Mouse (Mus musculus): ENCODE measurements at regions not wholly inside any gene's neighbourhood (a gene's known extent, or its start where the extent isn't known, plus 50 kb on each side); places are given as distances from the start of the nearest gene placed in this dataset.

GRCm38 (mm10) chr5:52006843-52007242 lies 183.5 kb downstream of the Dhx15 start:
- no peaks in the 10 kb centered on the region for H3K36me3 ChIP-seq (replicated peaks; ENCODE audit: insufficient read depth, low read length)
- H3K4me1 ChIP-seq (ENCODE audit: insufficient read depth) = no peaks in the 10 kb centered on the region
- no peak overlapping the region for H3K4me2 ChIP-seq (ENCODE audit: low read depth, low read length)
- no peak overlapping the region for H3K9ac ChIP-seq (replicated peaks)
- H3K9me3 ChIP-seq (ENCODE audit: low read length) = no peaks in the 10 kb centered on the region
- WGBS (ENCODE audit: insufficient replicate concordance) = 32% methylated on average over 3 of the region's 3 CpGs
- H3K4me3 ChIP-seq (ENCODE audit: low read depth, low read length) = no peak overlapping the region
- ATAC-seq = no peak
- DNase-seq = no peak
- H3K27ac ChIP-seq (ENCODE audit: low read depth) = no peak overlapping the region
- no peaks in the 10 kb centered on the region for H3K27me3 ChIP-seq (ENCODE audit: insufficient read depth, low read length)
- TF ChIP-seq EP300 (IDR thresholded peaks at IDR 0.05; ENCODE audit: low read depth) (no peak), CTCF (IDR thresholded peaks at IDR 0.05; ENCODE audit: low read depth) (no peak)

- DNase-seq = no peak
- H3K4me2 ChIP-seq (ENCODE audit: low read depth, low read length) = no peak overlapping the region
- TF ChIP-seq CTCF (IDR thresholded peaks at IDR 0.05; ENCODE audit: low read depth) (no peak), EP300 (IDR thresholded peaks at IDR 0.05; ENCODE audit: low read depth) (no peak)
- 0 out of 2 replicates have a peak, but pooled peaks cover 3% of the 10 kb centered on the region for H3K27me3 ChIP-seq (ENCODE audit: insufficient read depth, low read length)
- no peak for ATAC-seq
- no peak overlapping the region for H3K4me3 ChIP-seq (ENCODE audit: low read depth, low read length)
- WGBS (ENCODE audit: insufficient replicate concordance) = 38% methylated on average over 10 of the region's 10 CpGs
- H3K36me3 ChIP-seq (replicated peaks; ENCODE audit: insufficient read depth, low read length) = no peaks in the 10 kb centered on the region
- H3K9ac ChIP-seq (replicated peaks) = no peak overlapping the region
- no peaks in the 10 kb centered on the region for H3K9me3 ChIP-seq (ENCODE audit: low read length)
- H3K4me1 ChIP-seq (ENCODE audit: insufficient read depth) = no peaks in the 10 kb centered on the region
- no peak overlapping the region for H3K27ac ChIP-seq (ENCODE audit: low read depth)
These were observed 199.3 kb downstream of the Dhx15 start for GRCm38 (mm10) chr5:51990847-51991610.

GRCm38 (mm10) chr5:51989396-51989795 lies 200.9 kb downstream of the Dhx15 start:
- Histone ChIP-seq H3K9me3 (ENCODE audit: low read length) (no peaks in the 10 kb centered on the region), H3K4me3 (ENCODE audit: low read depth, low read length) (no peak overlapping the region), H3K4me2 (ENCODE audit: low read depth, low read length) (no peak overlapping the region), H3K36me3 (replicated peaks; ENCODE audit: insufficient read depth, low read length) (no peaks in the 10 kb centered on the region), H3K4me1 (ENCODE audit: insufficient read depth) (no peaks in the 10 kb centered on the region), H3K27ac (ENCODE audit: low read depth) (no peak overlapping the region), H3K27me3 (ENCODE audit: insufficient read depth, low read length) (0 out of 2 replicates have a peak, but pooled peaks cover 3% of the 10 kb centered on the region), H3K9ac (replicated peaks) (no peak overlapping the region)
- ATAC-seq (no peak), DNase-seq (no peak)
- TF ChIP-seq EP300 (IDR thresholded peaks at IDR 0.05; ENCODE audit: low read depth) (no peak), CTCF (IDR thresholded peaks at IDR 0.05; ENCODE audit: low read depth) (no peak)
- WGBS (ENCODE audit: insufficient replicate concordance) = 75% methylated on average over 4 of the region's 4 CpGs

- DNase-seq = no peak
- ATAC-seq = no peak
- H3K4me3 ChIP-seq (ENCODE audit: low read depth, low read length) = no peak overlapping the region
- TF ChIP-seq CTCF (IDR thresholded peaks at IDR 0.05; ENCODE audit: low read depth) (no peak), EP300 (IDR thresholded peaks at IDR 0.05; ENCODE audit: low read depth) (no peak)
- no peaks in the 10 kb centered on the region for H3K36me3 ChIP-seq (replicated peaks; ENCODE audit: insufficient read depth, low read length)
- H3K27ac ChIP-seq (ENCODE audit: low read depth) = no peak overlapping the region
- no peak overlapping the region for H3K4me2 ChIP-seq (ENCODE audit: low read depth, low read length)
- no peaks in the 10 kb centered on the region for H3K9me3 ChIP-seq (ENCODE audit: low read length)
- 0 out of 2 replicates have a peak, but pooled peaks cover 3% of the 10 kb centered on the region for H3K27me3 ChIP-seq (ENCODE audit: insufficient read depth, low read length)
- 47% methylated on average over 6 of the region's 6 CpGs for WGBS (ENCODE audit: insufficient replicate concordance)
- H3K9ac ChIP-seq (replicated peaks) = no peak overlapping the region
- H3K4me1 ChIP-seq (ENCODE audit: insufficient read depth) = no peaks in the 10 kb centered on the region
These were observed 201.4 kb downstream of the Dhx15 start for GRCm38 (mm10) chr5:51988913-51989312.

GRCm38 (mm10) chr5:51984966-51985365 lies 205.3 kb downstream of the Dhx15 start:
- no peaks in the 10 kb centered on the region for H3K4me1 ChIP-seq (ENCODE audit: insufficient read depth)
- WGBS (ENCODE audit: insufficient replicate concordance) = 79% methylated on average over 6 of the region's 6 CpGs
- H3K9me3 ChIP-seq (ENCODE audit: low read length) = no peaks in the 10 kb centered on the region

DNA sequence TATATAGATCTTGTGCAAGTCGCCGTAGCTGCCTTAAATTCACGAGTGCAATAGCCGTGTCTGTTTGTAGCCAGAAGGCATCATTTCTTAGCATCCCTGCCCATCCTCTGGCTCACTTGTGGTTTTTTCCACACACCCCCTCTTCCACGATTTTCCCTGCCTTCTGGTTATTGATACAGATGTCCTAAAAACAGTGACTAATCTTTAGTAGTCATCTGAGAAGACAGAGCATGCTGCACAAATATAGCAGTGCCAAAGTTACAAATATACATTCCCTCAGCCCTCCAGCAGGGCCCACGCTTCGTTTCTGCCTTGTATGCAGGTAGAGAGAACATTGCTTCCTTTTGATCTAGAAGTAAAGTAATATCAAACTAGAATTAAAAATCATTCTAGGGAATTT lies 207.5 kb downstream of the Dhx15 start:
- no peaks in the 10 kb centered on the region for H3K27me3 ChIP-seq (ENCODE audit: insufficient read depth, low read length)
- no peak overlapping the region for H3K9ac ChIP-seq (replicated peaks)
- H3K9me3 ChIP-seq (ENCODE audit: low read length) = no peaks in the 10 kb centered on the region
- TF ChIP-seq EP300 (IDR thresholded peaks at IDR 0.05; ENCODE audit: low read depth) = no peak
- no peak for TF ChIP-seq CTCF (IDR thresholded peaks at IDR 0.05; ENCODE audit: low read depth)
- no peak for ATAC-seq
- no peaks in the 10 kb centered on the region for H3K4me1 ChIP-seq (ENCODE audit: insufficient read depth)
- DNase-seq = no peak
- WGBS (ENCODE audit: insufficient replicate concordance) = 80% methylated on average over 7 of the region's 7 CpGs
- H3K27ac ChIP-seq (ENCODE audit: low read depth) = no peak overlapping the region
- no peak overlapping the region for H3K4me2 ChIP-seq (ENCODE audit: low read depth, low read length)
- H3K36me3 ChIP-seq (replicated peaks; ENCODE audit: insufficient read depth, low read length) = no peaks in the 10 kb centered on the region
- H3K4me3 ChIP-seq (ENCODE audit: low read depth, low read length) = no peak overlapping the region

More at GRCm38 (mm10) chr5:51984966-51985365, 205.3 kb downstream of the Dhx15 start:
- Histone ChIP-seq H3K4me3 (ENCODE audit: low read depth, low read length) (no peak overlapping the region), H3K9ac (replicated peaks) (no peak overlapping the region), H3K27me3 (ENCODE audit: insufficient read depth, low read length) (no peaks in the 10 kb centered on the region), H3K4me2 (ENCODE audit: low read depth, low read length) (no peak overlapping the region), H3K36me3 (replicated peaks; ENCODE audit: insufficient read depth, low read length) (no peaks in the 10 kb centered on the region), H3K27ac (ENCODE audit: low read depth) (no peak overlapping the region)
- ATAC-seq = no peak
- no peak for DNase-seq
- no peak for TF ChIP-seq CTCF (IDR thresholded peaks at IDR 0.05; ENCODE audit: low read depth)
- TF ChIP-seq EP300 (IDR thresholded peaks at IDR 0.05; ENCODE audit: low read depth) = no peak
